Mouse (Mus musculus) midbrain, embryonic 10.5 days (tissue): Measurements from ENCODE around the gene Ap4s1. TPM values are rescaled to one million over a fixed set of nuclear protein-coding genes. Genes with fewer than 3 reads are reported as not detected.
A peak's percentile ranks its signal among the peaks of the same experiment; 100 is the strongest.

ENCODE experiments used
- DNase-seq: peaks from one replicate; pipeline ENCODE4 v3.0.0-alpha.2; 2017; ENCODE audit warnings: low spot score
- H3K27ac ChIP-seq: fragments of 300-500 bp; sonication (generic); replicated peaks from 2 replicates; pipeline ENCODE4 v1.5.1; 2016; ENCODE audit warnings: mild to moderate bottlenecking
- H3K27me3 ChIP-seq: fragments of 300-500 bp; sonication (generic); 2 replicates; pipeline ENCODE4 v1.6.1; 2016; ENCODE audit warnings: low read depth, mild to moderate bottlenecking; ENCODE audit not compliant: poor library complexity, severe bottlenecking
- H3K36me3 ChIP-seq: fragments of 300-500 bp; sonication (generic); 2 replicates; pipeline ENCODE4 v1.6.1; 2016; ENCODE audit warnings: mild to moderate bottlenecking, moderate library complexity
- H3K4me1 ChIP-seq: fragments of 300-500 bp; sonication (generic); 2 replicates; pipeline ENCODE4 v1.6.1; 2016
- H3K4me3 ChIP-seq: fragments of 300-500 bp; sonication (generic); 2 replicates; pipeline ENCODE4 v1.5.1; 2016; ENCODE audit warnings: mild to moderate bottlenecking, moderate library complexity
- H3K9me3 ChIP-seq: fragments of 300-500 bp; sonication (generic); replicated peaks from 2 replicates; pipeline ENCODE4 v1.6.1; 2016; ENCODE audit warnings: mild to moderate bottlenecking
- WGBS: fragments of 180-500 bp; shearing (Covaris S2); methylation state at CpG from one replicate; pipeline ENCODE4 v1.1.7; 2016; 5-methylcytosine and 5-hydroxymethylcytosine counted together
- polyA plus RNA-seq: library from polyadenylated mRNA; unstranded; fragments of >200 nt; fragmentation: Nextera tagmentation; extraction: Ambion mirVana; gene quantifications from 2 replicates; pipeline ENCODE4 v1.2.1, GENCODE M21; 2016

Ap4s1 gene
- polyA plus RNA-seq, 1 experiment from 2014 or later: 39.7 TPM

- no peak for DNase-seq
- H3K36me3 ChIP-seq: no peaks in the 10 kb centered on the region
- H3K4me1 ChIP-seq: 0 out of 2 replicates have a peak, but pooled peaks cover 5% of the 10 kb centered on the region
- 69% methylated on average over 14 of the region's 14 CpGs for WGBS
- no peak overlapping the region for H3K4me3 ChIP-seq
- H3K27ac ChIP-seq: no peak overlapping the region
- no peaks in the 10 kb centered on the region for H3K9me3 ChIP-seq
- no peaks in the 10 kb centered on the region for H3K27me3 ChIP-seq
Observed at GRCm38 (mm10) chr12:51708941-51709686, 18.3 kb downstream of the Ap4s1 start.

GRCm38 (mm10) chr12:51709741-51710140 lies 18.9 kb downstream of the Ap4s1 start:
- 0 out of 2 replicates have a peak, but pooled peaks cover 5% of the 10 kb centered on the region for H3K4me1 ChIP-seq
- H3K4me3 ChIP-seq: no peak overlapping the region
- H3K27me3 ChIP-seq: no peaks in the 10 kb centered on the region
- no peak overlapping the region for H3K27ac ChIP-seq
- no peaks in the 10 kb centered on the region for H3K9me3 ChIP-seq
- no peak for DNase-seq
- no peaks in the 10 kb centered on the region for H3K36me3 ChIP-seq
- 75% methylated on average over 3 of the region's 3 CpGs for WGBS

GRCm38 (mm10) chr12:51710154-51710553 lies 19.3 kb downstream of the Ap4s1 start:
- Histone ChIP-seq H3K4me1 (0 out of 2 replicates have a peak, but pooled peaks cover 5% of the 10 kb centered on the region), H3K9me3 (no peaks in the 10 kb centered on the region), H3K36me3 (no peaks in the 10 kb centered on the region), H3K27me3 (no peaks in the 10 kb centered on the region), H3K4me3 (no peak overlapping the region), H3K27ac (no peak overlapping the region)
- 80% methylated on average over 5 of the region's 5 CpGs for WGBS
- no peak for DNase-seq

GRCm38 (mm10) chr12:51712685-51713084 lies 21.9 kb downstream of the Ap4s1 start:
- Histone ChIP-seq H3K4me1 (0 out of 2 replicates have a peak, but pooled peaks cover 5% of the 10 kb centered on the region), H3K36me3 (peaks cover 3% of the 10 kb centered on the region; the same call in 1 of the 2 replicates), H3K27me3 (no peaks in the 10 kb centered on the region), H3K9me3 (no peaks in the 10 kb centered on the region), H3K27ac (no peak overlapping the region), H3K4me3 (no peak overlapping the region)
- DNase-seq: no peak
- 63% methylated on average over 1 of the region's 1 CpGs for WGBS

GRCm38 (mm10) chr12:51718617-51719016 lies 27.8 kb downstream of the Ap4s1 start:
- Histone ChIP-seq H3K27me3 (no peaks in the 10 kb centered on the region), H3K27ac (no peak overlapping the region), H3K9me3 (no peaks in the 10 kb centered on the region), H3K4me3 (no peak overlapping the region), H3K36me3 (peaks cover 25% of the 10 kb centered on the region), H3K4me1 (no peaks in the 10 kb centered on the region)
- no peak for DNase-seq
- WGBS: 91% methylated on average over 6 of the region's 6 CpGs

- DNase-seq: no peak
- H3K36me3 ChIP-seq: peaks cover 33% of the 10 kb centered on the region
- no peak overlapping the region for H3K4me3 ChIP-seq
- H3K27ac ChIP-seq: no peak overlapping the region
- no peaks in the 10 kb centered on the region for H3K27me3 ChIP-seq
- H3K4me1 ChIP-seq: no peaks in the 10 kb centered on the region
- no peaks in the 10 kb centered on the region for H3K9me3 ChIP-seq
- WGBS: 95% methylated on average over 8 of the region's 8 CpGs
Observed at GRCm38 (mm10) chr12:51721836-51722235, 31.0 kb downstream of the Ap4s1 start.

GRCm38 (mm10) chr12:51729058-51729457 lies 38.2 kb downstream of the Ap4s1 start:
- 76% methylated on average over 11 of the region's 11 CpGs for WGBS

GRCm38 (mm10) chr12:51729827-51730226 lies 39.0 kb downstream of the Ap4s1 start:
- H3K4me3 ChIP-seq: no peak overlapping the region
- peaks cover 20% of the 10 kb centered on the region for H3K36me3 ChIP-seq
- H3K4me1 ChIP-seq: no peaks in the 10 kb centered on the region
- H3K9me3 ChIP-seq: no peaks in the 10 kb centered on the region
- H3K27me3 ChIP-seq: no peaks in the 10 kb centered on the region
- no peak overlapping the region for H3K27ac ChIP-seq
- WGBS: 94% methylated on average over 9 of the region's 9 CpGs
- no peak for DNase-seq

More at GRCm38 (mm10) chr12:51729058-51729457, 38.2 kb downstream of the Ap4s1 start:
- no peaks in the 10 kb centered on the region for H3K9me3 ChIP-seq
- DNase-seq: no peak
- H3K4me3 ChIP-seq: no peak overlapping the region
- no peaks in the 10 kb centered on the region for H3K4me1 ChIP-seq
- no peak overlapping the region for H3K27ac ChIP-seq
- H3K36me3 ChIP-seq: peaks cover 22% of the 10 kb centered on the region
- H3K27me3 ChIP-seq: no peaks in the 10 kb centered on the region

GRCm38 (mm10) chr12:51734605-51735211 lies 43.9 kb downstream of the Ap4s1 start:
- no peak overlapping the region for H3K4me3 ChIP-seq
- H3K4me1 ChIP-seq: no peaks in the 10 kb centered on the region

GRCm38 (mm10) chr12:51735840-51736271 lies 45.0 kb downstream of the Ap4s1 start:
- DNase-seq: no peak
- H3K27ac ChIP-seq: no peak overlapping the region
- no peaks in the 10 kb centered on the region for H3K4me1 ChIP-seq
- H3K9me3 ChIP-seq: no peaks in the 10 kb centered on the region
- H3K27me3 ChIP-seq: no peaks in the 10 kb centered on the region
- peaks cover 7% of the 10 kb centered on the region for H3K36me3 ChIP-seq
- WGBS: 75% methylated on average over 7 of the region's 7 CpGs
- H3K4me3 ChIP-seq: no peak overlapping the region

More at GRCm38 (mm10) chr12:51734605-51735211, 43.9 kb downstream of the Ap4s1 start:
- Histone ChIP-seq H3K9me3 (no peaks in the 10 kb centered on the region), H3K27me3 (no peaks in the 10 kb centered on the region), H3K36me3 (peaks cover 11% of the 10 kb centered on the region), H3K27ac (no peak overlapping the region)
- WGBS: 83% methylated on average over 14 of the region's 14 CpGs
- DNase-seq: no peak

GRCm38 (mm10) chr12:51736381-51736780 lies 45.5 kb downstream of the Ap4s1 start:
- Histone ChIP-seq H3K27me3 (no peaks in the 10 kb centered on the region), H3K9me3 (no peaks in the 10 kb centered on the region), H3K36me3 (peaks cover 5% of the 10 kb centered on the region), H3K27ac (no peak overlapping the region), H3K4me3 (no peak overlapping the region), H3K4me1 (no peaks in the 10 kb centered on the region)
- 79% methylated on average over 3 of the region's 3 CpGs for WGBS
- no peak for DNase-seq

- H3K4me1 ChIP-seq: no peaks in the 10 kb centered on the region
- H3K9me3 ChIP-seq: no peaks in the 10 kb centered on the region
- DNase-seq: no peak
- peaks cover 9% of the 10 kb centered on the region for H3K36me3 ChIP-seq
- no peak overlapping the region for H3K27ac ChIP-seq
- WGBS: 47% methylated on average over 1 of the region's 1 CpGs
- H3K4me3 ChIP-seq: no peak overlapping the region
- H3K27me3 ChIP-seq: no peaks in the 10 kb centered on the region
Observed at GRCm38 (mm10) chr12:51736807-51737206, 46.0 kb downstream of the Ap4s1 start.

GRCm38 (mm10) chr12:51741690-51742089 lies 50.9 kb downstream of the Ap4s1 start:
- Histone ChIP-seq H3K4me3 (no peak overlapping the region), H3K4me1 (no peaks in the 10 kb centered on the region), H3K9me3 (no peaks in the 10 kb centered on the region), H3K36me3 (peaks cover 48% of the 10 kb centered on the region), H3K27ac (no peak overlapping the region), H3K27me3 (no peaks in the 10 kb centered on the region)
- DNase-seq: peak; percentile 26
- 84% methylated on average over 6 of the region's 6 CpGs for WGBS
